Mouse (Mus musculus): ENCODE measurements around the gene Gm7714. TPM values are rescaled to one million over a fixed set of nuclear protein-coding genes. Genes with fewer than 3 reads are reported as not detected.
"Not testable (repeated sequence)": the region's sequence is repeated elsewhere in the genome, so short reads cannot be mapped to it uniquely, and the experiment has no call there.

Gm7714 gene
- polyA plus RNA-seq (2015; fragmentation: Nextera tagmentation; extraction: Ambion mirVana), result not detected in 2 replicates

- no peaks in the 10 kb centered on the region for H3K27me3 ChIP-seq (ENCODE audit: control insufficient read depth, insufficient read depth, low read depth, low read length)
- no peaks in the 10 kb centered on the region for H3K36me3 ChIP-seq (ENCODE audit: control insufficient read depth, insufficient read depth)
- no peak within 1 kb of the TSS for H3K4me2 ChIP-seq (ENCODE audit: low read depth, low read length)
- ATAC-seq (ENCODE audit: low read depth), result no peak
- no peaks in the 10 kb centered on the region for H3K9me3 ChIP-seq (replicated peaks; ENCODE audit: control insufficient read depth, low read length)
- no peak within 1 kb of the TSS for H3K27ac ChIP-seq (ENCODE audit: low read length)
- no peaks in the 10 kb centered on the region for H3K4me1 ChIP-seq (ENCODE audit: control insufficient read depth, low read depth, low read length)
- no peak within 1 kb of the TSS for H3K9ac ChIP-seq (ENCODE audit: low read depth, low read length)
- no peak within 1 kb of the TSS for H3K4me3 ChIP-seq (ENCODE audit: low read depth, low read length)
- 46% methylated on average over 1 of the region's 1 CpGs for WGBS (ENCODE audit: insufficient replicate concordance)
These were observed at the start of gene Gm7714 for GRCm38 (mm10) chr5:88268619-88269018. Gene Gm7714 (plus strand): TSS chr5:88268919.

GRCm38 (mm10) chr5:88256475-88256874 is 12.2 kb upstream of the Gm7714 start:
- no peak overlapping the region for H3K9ac ChIP-seq (ENCODE audit: low read depth, low read length)
- H3K4me3 ChIP-seq (ENCODE audit: low read depth, low read length), result no peak overlapping the region
- no peak overlapping the region for H3K27ac ChIP-seq (ENCODE audit: low read length)
- no peak for ATAC-seq (ENCODE audit: low read depth)
- H3K4me2 ChIP-seq (ENCODE audit: low read depth, low read length), result no peak overlapping the region
- 44% methylated on average over 1 of the region's 1 CpGs for WGBS (ENCODE audit: insufficient replicate concordance)
- H3K36me3 ChIP-seq (ENCODE audit: control insufficient read depth, insufficient read depth), result no peaks in the 10 kb centered on the region
- H3K4me1 ChIP-seq (ENCODE audit: control insufficient read depth, low read depth, low read length), result no peaks in the 10 kb centered on the region
- H3K27me3 ChIP-seq (ENCODE audit: control insufficient read depth, insufficient read depth, low read depth, low read length), result no peaks in the 10 kb centered on the region
- H3K9me3 ChIP-seq (replicated peaks; ENCODE audit: control insufficient read depth, low read length), result no peaks in the 10 kb centered on the region

GRCm38 (mm10) chr5:88311307-88311706 is 42.6 kb downstream of the Gm7714 start:
- not testable (repeated sequence) for H3K9me3 ChIP-seq (replicated peaks; ENCODE audit: control insufficient read depth, low read length); H3K27ac ChIP-seq (ENCODE audit: low read length); H3K27me3 ChIP-seq (ENCODE audit: control insufficient read depth, insufficient read depth, low read depth, low read length); H3K4me3 ChIP-seq (ENCODE audit: low read depth, low read length); ATAC-seq (ENCODE audit: low read depth); H3K9ac ChIP-seq (ENCODE audit: low read depth, low read length); H3K4me2 ChIP-seq (ENCODE audit: low read depth, low read length); H3K4me1 ChIP-seq (ENCODE audit: control insufficient read depth, low read depth, low read length); H3K36me3 ChIP-seq (ENCODE audit: control insufficient read depth, insufficient read depth)
- 50% methylated on average over 3 of the region's 3 CpGs for WGBS (ENCODE audit: insufficient replicate concordance)

DNA sequence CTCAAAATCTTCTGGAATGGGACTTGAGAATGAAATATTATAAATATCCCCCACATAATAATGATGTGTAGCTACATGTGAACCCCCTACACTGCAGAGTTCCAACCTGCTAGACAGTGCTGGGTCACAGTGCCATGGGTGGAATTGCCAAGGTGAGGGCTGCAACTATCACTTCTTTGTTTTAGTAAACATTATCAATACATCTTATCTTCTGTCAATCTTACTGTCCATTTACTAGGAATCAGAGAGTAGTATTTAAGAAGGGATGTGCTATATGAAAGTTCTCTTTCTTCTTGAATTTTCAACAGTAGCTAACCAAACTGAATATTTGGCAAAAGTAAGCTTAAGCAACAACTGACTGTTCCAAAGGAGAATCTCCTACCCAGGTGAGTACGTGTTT is 48.3 kb downstream of the Gm7714 start, which contains the start of gene Prol1:
TSS of gene Prol1 (plus strand) at position 301 of the 400 bp plus-strand sequence.
- no peak within 1 kb of the TSS for H3K4me2 ChIP-seq (ENCODE audit: low read depth, low read length)
- WGBS (ENCODE audit: insufficient replicate concordance), result 75% methylated on average over 1 of the region's 1 CpGs
- no peaks in the 10 kb centered on the region for H3K27me3 ChIP-seq (ENCODE audit: control insufficient read depth, insufficient read depth, low read depth, low read length)

More for the DNA sequence above, 48.3 kb downstream of the Gm7714 start, which contains the start of gene Prol1:
- Histone ChIP-seq H3K36me3 (ENCODE audit: control insufficient read depth, insufficient read depth) (no peaks in the 10 kb centered on the region), H3K4me3 (ENCODE audit: low read depth, low read length) (no peak within 1 kb of the TSS), H3K4me1 (ENCODE audit: control insufficient read depth, low read depth, low read length) (no peaks in the 10 kb centered on the region), H3K27ac (ENCODE audit: low read length) (no peak within 1 kb of the TSS), H3K9me3 (replicated peaks; ENCODE audit: control insufficient read depth, low read length) (no peaks in the 10 kb centered on the region), H3K9ac (ENCODE audit: low read depth, low read length) (no peak within 1 kb of the TSS)
- ATAC-seq (ENCODE audit: low read depth), result no peak

Other genes with a start within 250 kb of the Gm7714 start
- not detected in 2 replicates for gene Smr2, start 182.4 kb upstream of the Gm7714 start, polyA plus RNA-seq (2015; fragmentation: Nextera tagmentation; extraction: Ambion mirVana)
- not detected in 2 replicates for gene Gm11116, start 157.4 kb upstream of the Gm7714 start, polyA plus RNA-seq (2015; fragmentation: Nextera tagmentation; extraction: Ambion mirVana)
- not detected in 2 replicates for gene Gm11115, start 114.8 kb upstream of the Gm7714 start, polyA plus RNA-seq (2015; fragmentation: Nextera tagmentation; extraction: Ambion mirVana)
- not detected in 2 replicates for gene Prol1, start 48.4 kb downstream of the Gm7714 start, polyA plus RNA-seq (2015; fragmentation: Nextera tagmentation; extraction: Ambion mirVana)
- not detected in 2 replicates for gene Amtn, start 107.2 kb downstream of the Gm7714 start, polyA plus RNA-seq (2015; fragmentation: Nextera tagmentation; extraction: Ambion mirVana)
- not detected in 2 replicates for gene Ambn, start 187.1 kb downstream of the Gm7714 start, polyA plus RNA-seq (2015; fragmentation: Nextera tagmentation; extraction: Ambion mirVana)
- not detected in 2 replicates for gene Enam, start 219.1 kb downstream of the Gm7714 start, polyA plus RNA-seq (2015; fragmentation: Nextera tagmentation; extraction: Ambion mirVana)

All from liver, embryonic 16.5 days (tissue).